Mouse (Mus musculus): ENCODE results near the gene Srgap3.
"Not testable (repeated sequence)": the region's sequence is repeated elsewhere in the genome, so short reads cannot be mapped to it uniquely, and the experiment has no call there.

Srgap3 gene

DNA sequence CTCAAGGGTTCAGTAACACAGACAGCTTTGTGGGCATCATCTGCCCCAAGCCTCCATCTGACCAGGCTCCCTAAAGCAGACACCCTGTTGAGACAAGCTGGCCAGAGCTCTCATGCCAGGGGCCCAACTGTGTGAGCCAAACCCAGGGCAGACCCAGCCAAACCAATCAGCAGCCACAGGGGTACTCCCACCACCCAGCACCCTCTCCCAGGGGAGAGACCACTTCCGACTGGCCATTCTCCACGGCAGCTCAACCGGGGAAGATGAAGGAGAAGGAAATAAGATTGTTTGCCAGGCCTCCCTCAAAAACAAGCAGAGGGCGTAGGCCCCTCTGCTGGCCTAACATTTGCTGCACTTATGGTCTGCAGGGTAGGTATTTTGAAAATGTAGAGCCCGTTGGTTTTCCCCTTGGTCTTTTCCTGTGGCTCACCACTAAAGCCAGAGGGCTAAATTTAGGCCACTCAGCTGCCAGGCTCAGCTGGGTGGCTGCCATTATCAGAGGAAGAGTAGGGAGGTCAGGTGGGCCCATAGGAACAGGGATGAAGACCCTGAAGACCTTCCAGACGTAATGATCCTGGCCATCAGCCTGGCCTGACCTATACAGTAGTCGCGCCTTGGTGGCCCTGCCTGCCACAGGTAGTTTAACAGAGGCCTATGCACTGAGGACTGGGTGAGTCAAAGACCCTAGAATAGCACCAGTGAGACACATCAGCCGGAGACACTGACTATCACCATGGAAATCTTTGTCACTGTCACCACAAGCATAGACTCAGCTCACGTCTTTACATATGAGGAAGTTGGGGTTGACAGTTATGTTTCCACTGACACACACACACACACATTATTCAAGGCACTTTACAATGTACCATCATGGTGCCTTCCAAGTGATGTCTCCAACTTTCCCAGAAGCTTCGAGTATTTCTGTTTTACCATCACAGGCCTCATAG lies 85.4 kb downstream of the Srgap3 start:
- no peak for DNase-seq (ENCODE audit: low spot score in 2 of 2)

DNA sequence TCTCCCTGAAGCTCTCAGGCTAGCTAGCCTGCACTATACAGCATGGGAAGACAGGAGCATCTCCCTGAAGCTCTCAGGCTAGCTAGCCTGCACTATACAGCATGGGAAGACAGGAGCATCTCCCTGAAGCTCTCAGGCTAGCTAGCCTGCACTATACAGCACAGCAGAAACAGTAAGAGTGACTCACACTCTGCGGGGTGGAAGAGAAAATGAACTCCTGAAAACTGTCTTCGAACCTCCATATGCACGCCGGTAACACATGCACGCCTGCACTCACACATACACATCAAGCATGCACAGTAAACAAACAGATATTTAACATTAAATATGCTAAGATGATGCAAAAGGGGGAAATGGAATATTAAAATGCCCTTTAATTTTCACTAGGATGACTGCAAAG lies 86.8 kb downstream of the Srgap3 start:
- DNase-seq (ENCODE audit: low spot score in 2 of 2), result not testable (repeated sequence)

DNA sequence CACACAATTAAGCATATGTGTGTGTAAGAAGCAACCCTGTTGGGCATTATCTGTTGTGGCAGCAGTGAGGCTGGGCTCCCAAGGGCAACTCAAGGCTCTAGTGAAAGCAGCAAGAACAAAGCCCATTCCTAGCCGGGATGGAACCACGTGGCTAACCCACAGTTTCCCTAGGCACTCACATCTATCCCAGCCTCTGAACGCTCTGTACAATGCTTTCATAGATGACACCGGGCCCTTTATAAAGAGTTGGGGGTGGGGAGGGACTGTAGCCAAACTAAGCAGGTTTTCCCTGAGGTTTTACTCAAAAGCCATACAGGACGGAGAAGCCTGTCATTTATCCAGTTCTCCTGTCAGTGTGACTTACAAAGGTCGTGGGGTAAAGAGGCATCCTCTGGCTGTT lies 90.0 kb downstream of the Srgap3 start:
- no peak for DNase-seq (ENCODE audit: low spot score in 2 of 2)

GRCm38 (mm10) chr6:112855183-112855582 lies 91.9 kb downstream of the Srgap3 start:
- DNase-seq (ENCODE audit: low spot score in 2 of 2), result no peak

GRCm38 (mm10) chr6:112852261-112853235 lies 94.5 kb downstream of the Srgap3 start:
- DNase-seq (ENCODE audit: low spot score in 2 of 2), result no peak

DNA sequence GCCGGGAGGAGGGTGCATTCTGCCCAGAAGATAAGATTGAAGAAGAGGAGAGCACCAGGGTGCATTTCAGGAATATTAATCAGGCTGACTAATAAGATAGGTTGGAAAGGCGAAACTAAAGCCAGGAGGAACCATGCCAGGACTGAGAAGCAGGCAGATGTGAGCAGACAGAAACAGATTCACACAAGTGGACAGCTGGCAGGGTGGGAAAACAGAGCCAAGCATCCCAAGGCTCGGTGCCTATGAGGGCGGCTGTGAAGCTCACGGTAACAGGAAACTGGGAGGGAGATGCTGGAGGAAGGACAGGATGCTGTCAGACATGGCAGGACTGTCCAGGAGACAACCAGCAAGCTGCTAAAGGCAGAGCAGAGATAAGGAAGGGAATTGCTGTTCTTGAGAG lies 96.3 kb downstream of the Srgap3 start:
- peak in 1 of 2 experiments; percentile 30 for DNase-seq (ENCODE audit: low spot score in 2 of 2)

DNA sequence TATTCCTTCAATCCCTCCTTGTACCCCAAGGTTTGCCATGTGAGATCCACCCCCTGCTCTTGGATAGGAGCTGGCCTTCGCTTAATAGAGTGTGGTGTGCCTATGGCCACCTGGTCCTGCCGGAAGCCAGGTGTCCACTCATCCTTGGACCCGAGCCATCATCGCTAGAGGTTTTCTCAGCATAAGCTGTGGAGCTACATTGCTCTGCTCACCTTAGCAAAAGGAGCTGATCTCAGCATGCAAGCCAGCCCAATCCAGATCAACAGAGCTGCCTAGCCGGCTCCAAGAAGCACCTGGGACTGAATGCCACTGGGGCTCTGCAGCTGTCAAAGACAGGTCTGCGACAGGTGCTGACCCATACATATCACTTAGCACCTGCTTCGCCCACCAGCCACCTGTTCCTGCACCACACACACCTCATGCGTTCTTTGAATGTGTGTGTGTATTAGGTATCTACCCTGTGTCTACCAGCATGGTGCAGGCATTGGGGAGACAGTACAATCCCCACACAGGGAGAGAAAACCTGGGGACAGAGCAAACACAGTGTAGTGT lies 98.4 kb downstream of the Srgap3 start:
- DNase-seq (ENCODE audit: low spot score in 2 of 2), result no peak

DNA sequence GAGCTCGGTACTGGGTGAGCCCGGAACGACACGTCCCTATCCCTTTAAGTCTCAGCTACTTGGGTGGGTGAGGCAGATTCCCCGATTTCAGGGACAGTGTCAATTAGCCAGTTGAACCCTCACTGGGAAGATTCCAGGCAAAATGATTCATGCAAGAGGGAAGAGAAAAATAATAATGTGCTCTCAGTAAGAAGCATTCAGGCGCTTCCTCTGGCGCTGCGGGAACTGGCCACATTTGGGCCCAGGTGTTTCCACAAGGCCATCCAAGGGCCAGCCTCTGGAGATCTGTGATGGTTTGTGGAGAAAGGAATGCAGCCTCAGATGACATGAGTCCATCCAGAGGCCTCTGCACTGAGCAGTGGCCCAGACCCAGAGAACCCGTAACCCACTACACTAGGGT lies 100.2 kb downstream of the Srgap3 start:
- no peak for DNase-seq (ENCODE audit: low spot score in 2 of 2)

GRCm38 (mm10) chr6:112842426-112842825 lies 104.6 kb downstream of the Srgap3 start:
- no peak for DNase-seq (ENCODE audit: low spot score in 2 of 2)

DNA sequence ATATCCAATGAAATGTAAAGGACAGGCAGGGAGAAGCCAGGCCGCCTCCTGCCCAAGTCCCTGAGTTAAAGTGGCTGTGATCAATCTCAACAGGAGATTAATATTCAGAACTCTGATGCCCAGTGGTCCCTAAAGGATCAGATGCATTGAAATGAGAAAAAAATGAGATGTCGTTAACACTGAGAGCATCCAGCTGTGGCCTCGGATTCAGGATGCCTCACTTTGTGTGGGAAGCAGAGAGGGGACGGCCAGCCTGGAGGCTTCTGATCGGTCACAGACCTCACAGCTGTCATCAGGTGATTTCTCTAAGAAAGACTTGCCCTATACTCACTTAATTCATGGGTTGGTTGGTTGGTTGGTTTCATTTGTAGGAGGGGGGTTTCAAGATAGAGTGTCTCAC lies 106.7 kb downstream of the Srgap3 start:
- no peak for DNase-seq (ENCODE audit: low spot score in 2 of 2)

GRCm38 (mm10) chr6:112839391-112839790 lies 107.7 kb downstream of the Srgap3 start:
- DNase-seq (ENCODE audit: low spot score in 2 of 2), result no peak

DNA sequence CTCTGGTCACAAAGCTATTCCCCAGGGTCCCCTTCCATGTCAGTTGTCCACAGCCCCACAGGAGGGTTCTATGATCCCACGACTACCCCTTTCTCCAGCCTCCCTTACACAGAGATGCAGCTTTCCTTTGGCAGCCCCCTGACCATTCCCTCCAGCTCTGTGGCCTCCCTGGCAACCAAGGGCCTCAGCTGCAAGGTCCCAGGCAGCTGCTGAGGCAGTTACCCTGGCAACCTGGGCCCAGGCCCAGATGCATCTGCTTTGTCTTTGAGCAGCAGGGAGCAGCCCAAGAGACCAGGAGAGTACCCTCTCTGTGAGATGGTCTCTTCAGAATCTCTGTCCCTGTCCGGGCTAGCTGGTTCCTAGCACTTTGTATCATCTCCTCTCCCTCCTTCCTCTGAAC lies 108.2 kb downstream of the Srgap3 start:
- DNase-seq (ENCODE audit: low spot score in 2 of 2), result peak in 1 of 2 experiments; percentile 45

GRCm38 (mm10) chr6:112836712-112837111 lies 110.4 kb downstream of the Srgap3 start:
- no peak for DNase-seq (ENCODE audit: low spot score in 2 of 2)

- no peak for DNase-seq (ENCODE audit: low spot score in 2 of 2)
Measured at GRCm38 (mm10) chr6:112835413-112835812, 111.7 kb downstream of the Srgap3 start.

DNA sequence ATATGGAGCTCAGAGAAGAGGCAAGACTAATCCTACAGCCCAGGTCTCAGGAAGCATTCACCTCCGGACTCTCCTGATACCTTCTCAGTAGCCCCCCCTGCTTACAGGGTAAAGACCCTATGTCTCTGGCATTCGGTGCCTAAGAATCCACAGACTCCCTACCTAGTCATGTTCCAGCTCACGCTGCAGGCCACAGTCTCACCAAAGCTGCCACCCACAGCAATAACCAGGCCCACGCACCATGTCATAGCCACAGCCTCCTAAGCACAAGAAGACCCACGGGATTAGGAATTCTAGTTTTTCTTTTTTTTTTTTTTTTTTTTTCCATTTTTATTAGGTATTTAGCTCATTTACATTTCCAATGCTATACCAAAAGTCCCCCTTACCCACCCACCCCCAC lies 112.6 kb downstream of the Srgap3 start:
- DNase-seq (ENCODE audit: low spot score in 2 of 2), result no peak

DNA sequence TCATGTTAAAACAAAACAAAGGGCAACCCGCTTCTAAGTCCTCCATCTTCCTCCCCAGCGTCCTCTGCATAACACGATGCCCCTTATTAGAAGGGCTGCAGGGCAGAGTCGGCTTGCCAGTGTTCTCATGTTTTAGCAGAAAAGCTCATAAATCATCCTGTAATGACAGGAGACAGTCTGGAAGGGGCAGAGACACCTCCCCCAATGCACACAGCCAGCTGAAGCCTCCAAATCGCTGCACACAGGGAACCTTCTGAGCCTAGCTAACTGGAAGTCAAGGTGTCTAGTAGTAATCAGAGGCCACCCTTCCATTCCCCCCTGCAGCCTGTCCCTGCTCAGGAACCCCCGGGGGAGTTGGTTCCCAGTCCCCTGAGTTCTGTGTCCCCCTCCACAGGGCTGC lies 113.3 kb downstream of the Srgap3 start:
- DNase-seq (ENCODE audit: low spot score in 2 of 2), result no peak

DNA sequence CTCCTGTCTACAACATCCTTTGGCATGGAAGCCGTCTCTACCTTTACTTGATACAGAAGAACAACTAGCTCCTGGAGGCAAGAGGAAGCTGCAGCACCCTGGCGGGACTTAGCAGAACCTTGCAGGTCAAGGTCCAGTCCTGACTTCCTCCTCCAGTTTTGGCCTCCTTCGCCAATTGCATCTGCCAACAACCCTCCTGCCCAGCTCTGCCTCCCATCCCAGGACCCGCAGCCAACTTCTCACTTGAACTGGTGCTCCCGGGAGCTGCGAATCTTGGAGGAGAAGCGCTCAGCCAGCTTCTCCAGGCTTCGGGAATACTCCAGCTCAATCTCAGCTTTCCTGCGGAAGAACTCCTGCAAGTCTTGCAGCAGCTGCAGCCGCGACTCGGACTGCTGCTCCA lies 117.9 kb downstream of the Srgap3 start:
- DNase-seq (ENCODE audit: low spot score in 2 of 2), result no peak

DNA sequence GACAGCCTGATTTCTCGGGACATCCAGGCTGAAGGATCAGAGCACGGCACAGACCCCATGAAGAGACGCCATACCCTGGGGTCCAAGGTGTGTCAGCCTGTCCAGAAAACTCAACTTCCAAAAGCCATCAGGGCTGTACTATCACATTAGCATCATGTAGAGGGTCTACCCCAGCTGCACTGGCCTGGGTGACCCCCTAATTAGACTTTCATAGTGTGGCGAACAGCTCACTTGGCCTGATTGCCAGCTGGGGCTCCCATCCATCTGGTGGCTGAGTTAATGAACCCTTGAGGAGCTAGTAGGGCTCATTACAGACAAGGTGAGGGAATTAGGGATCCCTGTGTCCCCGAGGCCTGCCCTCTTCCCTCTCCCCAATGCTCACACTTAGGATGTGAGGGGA lies 118.6 kb downstream of the Srgap3 start:
- no peak for DNase-seq (ENCODE audit: low spot score in 2 of 2)

DNA sequence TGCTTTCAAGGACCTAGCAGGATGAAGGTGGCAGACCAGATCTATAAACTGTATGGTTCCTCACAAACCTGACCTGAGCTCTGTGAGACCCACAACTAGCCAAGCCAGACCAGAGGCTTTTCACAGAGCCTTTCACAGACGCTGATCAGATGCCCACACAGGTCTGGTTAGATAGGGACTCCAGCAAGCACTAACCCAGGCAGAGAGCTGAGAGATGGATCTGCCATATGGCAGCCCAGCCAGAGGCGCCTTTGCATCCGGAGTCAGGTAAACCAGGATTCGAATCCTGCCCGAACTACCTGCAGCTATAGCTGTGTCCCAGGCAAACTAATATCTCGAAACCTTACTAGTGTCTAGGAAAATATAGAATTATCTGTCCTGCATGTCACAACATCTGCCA lies 121.4 kb downstream of the Srgap3 start:
- DNase-seq (ENCODE audit: low spot score in 2 of 2), result no peak

DNA sequence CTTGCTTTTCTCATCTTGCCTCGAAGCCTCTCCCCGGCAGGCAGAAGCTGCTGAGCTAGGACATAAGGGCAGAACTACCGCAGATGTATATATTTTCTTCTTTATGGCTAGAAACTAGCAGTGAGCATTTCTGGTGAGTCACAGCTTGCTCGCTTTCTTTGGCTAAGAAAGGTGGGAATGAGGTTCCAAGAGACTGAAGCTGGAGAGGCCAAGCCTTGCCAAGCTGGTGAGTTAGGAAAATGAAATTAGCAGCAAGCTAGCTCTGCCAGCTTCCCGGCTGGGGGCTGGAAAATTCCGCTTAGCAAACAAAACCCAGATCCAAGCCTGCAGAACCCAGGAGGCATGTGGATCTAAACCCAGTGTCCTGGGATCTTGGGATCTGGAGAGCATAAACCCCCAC lies 124.0 kb downstream of the Srgap3 start:
- DNase-seq (ENCODE audit: low spot score in 2 of 2), result peak; percentile 80 to 86

GRCm38 (mm10) chr6:112820298-112820992 lies 126.6 kb downstream of the Srgap3 start:
- peak in 1 of 2 experiments; percentile 14 for DNase-seq (ENCODE audit: low spot score in 2 of 2)
